Mouse (Mus musculus): Measurements from ENCODE around the gene Gtf2h4. TPM values are rescaled to one million over a fixed set of nuclear protein-coding genes. Genes with fewer than 3 reads are reported as not detected.

Gene Gtf2h4
- total and polyA plus RNA-seq, 3 experiments, result 76.3 to 97.6 TPM; not detected in 1

DNA sequence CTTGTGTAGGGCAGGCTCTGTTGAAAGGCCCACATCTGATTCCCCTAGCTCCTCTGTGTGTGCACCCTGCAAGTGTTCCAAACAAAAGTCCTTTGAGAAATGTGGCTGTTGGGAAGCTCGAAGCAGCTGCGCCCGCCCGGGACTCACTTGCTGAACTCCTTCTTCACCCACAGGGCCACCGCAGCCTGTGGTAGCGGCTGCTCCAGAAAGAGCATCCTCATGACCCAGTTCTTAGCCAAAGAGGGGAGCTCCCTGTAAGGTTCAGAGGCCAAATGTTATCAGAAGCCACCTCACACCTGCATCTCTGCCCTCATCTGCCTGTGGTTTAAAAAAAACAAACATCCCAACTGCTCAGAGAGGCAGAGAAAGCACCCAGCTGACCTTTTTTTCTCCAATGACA, 1.7 kb downstream of the Gtf2h4 start:
- H3K36me3 ChIP-seq (ENCODE audit: control insufficient read depth in 1 of 2, insufficient read depth in 2 of 2, low read length in 2 of 2), result peaks cover 0 to 2% of the 10 kb centered on the region in 2 experiments; a peak in 1 of 4 replicates
- H3K27me3 ChIP-seq (ENCODE audit: control insufficient read depth in 1 of 2, insufficient read depth in 2 of 2, low read length in 2 of 2), result no peaks in the 10 kb centered on the region
- TF ChIP-seq ZKSCAN1 (IDR thresholded peaks at IDR 0.05; ENCODE audit: low read depth, low read length) (no peak), CHD2 (IDR thresholded peaks at IDR 0.05; ENCODE audit: low read length) (no peak), POLR2AphosphoS5 (IDR thresholded peaks at IDR 0.05; ENCODE audit: borderline replicate concordance, low read depth, low read length) (no peak), TCF12 (IDR thresholded peaks at IDR 0.05; ENCODE audit: low read depth, low read length) (no peak), UBTF (IDR thresholded peaks at IDR 0.05; ENCODE audit: borderline replicate concordance, insufficient read depth, low read depth, low read length) (no peak), ZNF384 (IDR thresholded peaks at IDR 0.05; ENCODE audit: low read depth, low read length) (no peak), KAT2A (conservative IDR thresholded peaks at IDR 0.05; ENCODE audit: low read depth, low read length) (no peak), BHLHE40 (IDR thresholded peaks at IDR 0.05; ENCODE audit: borderline replicate concordance, low read depth, low read length) (no peak), CHD1 (IDR thresholded peaks at IDR 0.05; ENCODE audit: low read depth, low read length) (no peak), USF1 (IDR thresholded peaks at IDR 0.05; ENCODE audit: low read depth, low read length) (no peak), NRF1 (IDR thresholded peaks at IDR 0.05; ENCODE audit: insufficient read depth, low read depth, low read length, poor library complexity, severe bottlenecking) (no peak), SIN3A (IDR thresholded peaks at IDR 0.05; ENCODE audit: low read length) (no peak), GABPA (IDR thresholded peaks at IDR 0.05; ENCODE audit: low read depth, low read length) (no peak), MEF2A (IDR thresholded peaks at IDR 0.05; ENCODE audit: extremely low read depth, insufficient replicate concordance, low read depth, low read length, poor library complexity, severe bottlenecking) (no peak), POLR2A (IDR thresholded peaks at IDR 0.05; ENCODE audit: control insufficient read depth in 1 of 2, insufficient read depth in 1 of 2, low read depth in 1 of 2, low read length in 2 of 2, poor library complexity in 1 of 2) (no peak), JUND (IDR thresholded peaks at IDR 0.05; ENCODE audit: low read depth, low read length) (no peak), RAD21 (IDR thresholded peaks at IDR 0.05; ENCODE audit: low read depth, low read length) (no peak), NELFE (IDR thresholded peaks at IDR 0.05; ENCODE audit: low read depth, low read length) (no peak), ELF1 (IDR thresholded peaks at IDR 0.05; ENCODE audit: low read depth, low read length) (no peak), ETS1 (IDR thresholded peaks at IDR 0.05; ENCODE audit: low read depth, low read length) (no peak)
- H3K4me1 ChIP-seq (ENCODE audit: control insufficient read depth in 1 of 2, insufficient read depth in 2 of 2, low read length in 2 of 2), result peaks cover 0 to 8% of the 10 kb centered on the region in 2 experiments; a peak in 2 of 4 replicates
- DNase-seq (ENCODE audit: low read depth, low spot score), result no peak
- no peak overlapping the region for H3K9ac ChIP-seq (ENCODE audit: control insufficient read depth, low read depth, low read length, poor library complexity, severe bottlenecking)
- no peak overlapping the region for H3K27ac ChIP-seq (ENCODE audit: control insufficient read depth, low read depth, low read length)
- no peak overlapping the region for H3K4me3 ChIP-seq (ENCODE audit: control insufficient read depth in 1 of 2, insufficient read depth in 1 of 2, low read depth in 2 of 2, low read length in 2 of 2)
- H3K9me3 ChIP-seq (replicated peaks; ENCODE audit: insufficient read depth, low read length), result no peaks in the 10 kb centered on the region
- H3K79me2 ChIP-seq (ENCODE audit: control insufficient read depth, insufficient read depth, low read length, poor library complexity), result peaks cover 6% of the 10 kb centered on the region; the same call in 1 of the 2 replicates

GRCm38 (mm10) chr17:35669731-35670130, 3.8 kb downstream of the Gtf2h4 start:
- Histone ChIP-seq H3K9me3 (replicated peaks; ENCODE audit: insufficient read depth, low read length) (no peaks in the 10 kb centered on the region), H3K9ac (ENCODE audit: control insufficient read depth, low read depth, low read length, poor library complexity, severe bottlenecking) (no peak overlapping the region), H3K27me3 (ENCODE audit: control insufficient read depth in 1 of 2, insufficient read depth in 2 of 2, low read length in 2 of 2) (no peaks in the 10 kb centered on the region), H3K27ac (ENCODE audit: control insufficient read depth, low read depth, low read length) (no peak overlapping the region), H3K36me3 (ENCODE audit: control insufficient read depth in 1 of 2, insufficient read depth in 2 of 2, low read length in 2 of 2) (peaks cover 0 to 2% of the 10 kb centered on the region in 2 experiments; a peak in 1 of 4 replicates), H3K79me2 (ENCODE audit: control insufficient read depth, insufficient read depth, low read length, poor library complexity) (peaks cover 8% of the 10 kb centered on the region), H3K4me1 (ENCODE audit: control insufficient read depth in 1 of 2, insufficient read depth in 2 of 2, low read length in 2 of 2) (peaks cover 0 to 13% of the 10 kb centered on the region in 2 experiments; a peak in 3 of 4 replicates), H3K4me3 (ENCODE audit: control insufficient read depth in 1 of 2, insufficient read depth in 1 of 2, low read depth in 2 of 2, low read length in 2 of 2) (no peak overlapping the region)
- TF ChIP-seq MAFK (IDR thresholded peaks at IDR 0.05; ENCODE audit: borderline replicate concordance, low read depth, low read length), result no peak
- no peak for TF ChIP-seq MXI1 (IDR thresholded peaks at IDR 0.05; ENCODE audit: low read depth, low read length)
- no peak for DNase-seq (ENCODE audit: low read depth, low spot score)
